Mouse (Mus musculus): Measurements from ENCODE around the gene Rbm7.

DNA sequence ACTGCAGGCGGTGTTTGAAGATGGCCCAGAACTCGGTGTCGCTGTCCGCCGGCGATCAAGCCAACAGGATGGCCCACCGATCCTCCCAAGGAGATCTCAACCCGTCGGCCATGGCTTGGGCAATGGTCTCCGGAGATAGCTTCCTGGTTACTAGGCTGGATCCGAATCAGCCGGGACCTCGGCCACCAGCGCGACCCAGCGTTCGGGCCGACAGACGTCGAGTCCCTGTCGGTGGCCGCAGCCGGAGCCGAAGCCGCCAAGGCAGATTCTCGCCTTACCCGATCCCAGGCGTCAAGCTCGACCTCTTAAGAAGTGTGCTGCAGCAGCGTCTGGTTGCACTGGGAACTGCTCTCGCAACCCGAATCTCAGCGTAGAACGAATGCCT lies 441 bp upstream of the Rbm7 start:
- no peak for TF ChIP-seq CTCF (IDR thresholded peaks at IDR 0.05; ENCODE audit: borderline replicate concordance, insufficient read depth, low read length)
- TF ChIP-seq POLR2A (IDR thresholded peaks at IDR 0.05; ENCODE audit: low read depth, low read length), result no peak
